Mouse (Mus musculus): ENCODE results near the gene Dab1. TPM values are rescaled to one million over a fixed set of nuclear protein-coding genes. Genes with fewer than 3 reads are reported as not detected.

The Dab1 gene
- polyA plus RNA-seq, 1 experiment, result not detected

DNA sequence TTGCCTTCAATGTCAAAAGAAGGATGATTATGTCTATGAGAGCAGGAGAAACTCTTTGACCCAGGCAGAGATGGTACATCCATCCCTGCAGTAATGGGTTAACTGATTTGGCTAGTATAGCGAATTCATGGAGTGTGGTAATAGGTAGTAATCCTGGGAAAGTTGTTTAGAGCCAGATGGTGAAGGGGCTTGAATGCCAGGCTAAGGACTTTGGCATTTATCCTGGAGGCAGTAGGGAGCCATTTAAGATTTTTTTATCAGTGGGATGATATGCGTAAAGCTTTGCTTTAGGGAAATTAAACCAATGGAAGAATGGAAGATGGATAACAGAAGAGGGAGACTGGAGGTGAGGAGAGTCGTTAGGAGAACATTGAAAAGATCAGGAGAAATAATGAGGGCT lies 669.2 kb downstream of the Dab1 start:
- Histone ChIP-seq H3K4me3 (ENCODE audit: insufficient read depth, low read length) (no peak overlapping the region), H3K4me1 (ENCODE audit: control insufficient read depth, insufficient read depth, low read length) (no peaks in the 10 kb centered on the region), H3K27ac (ENCODE audit: insufficient read depth, low read length) (no peak overlapping the region)
- no peak for TF ChIP-seq POLR2A (IDR thresholded peaks at IDR 0.05; ENCODE audit: low read depth, low read length)
- TF ChIP-seq CTCF (IDR thresholded peaks at IDR 0.05; ENCODE audit: borderline replicate concordance, insufficient read depth, low read length), result no peak

DNA sequence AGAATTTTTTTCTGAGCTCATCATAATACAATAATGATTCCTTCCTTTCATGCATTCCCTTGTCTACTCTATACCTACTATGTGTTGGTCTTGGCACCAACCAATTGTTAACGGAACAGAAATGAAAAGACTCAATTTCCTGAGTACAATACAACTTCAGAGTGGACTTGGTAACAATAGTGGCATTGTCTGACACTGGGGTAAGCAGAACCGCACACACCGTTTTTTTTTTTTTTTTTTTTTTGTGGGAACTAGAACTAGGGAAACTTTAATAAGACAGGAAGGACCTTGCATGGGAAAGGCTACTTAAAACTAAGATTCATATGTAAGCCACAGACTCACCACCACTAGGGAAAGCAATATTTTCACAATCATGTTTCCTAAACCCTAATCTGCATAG lies 682.6 kb downstream of the Dab1 start:
- H3K4me1 ChIP-seq (ENCODE audit: control insufficient read depth, insufficient read depth, low read length), result no peaks in the 10 kb centered on the region
- TF ChIP-seq POLR2A (IDR thresholded peaks at IDR 0.05; ENCODE audit: low read depth, low read length) (no peak), CTCF (IDR thresholded peaks at IDR 0.05; ENCODE audit: borderline replicate concordance, insufficient read depth, low read length) (no peak)
- no peak overlapping the region for H3K4me3 ChIP-seq (ENCODE audit: insufficient read depth, low read length)
- H3K27ac ChIP-seq (ENCODE audit: insufficient read depth, low read length), result no peak overlapping the region

DNA sequence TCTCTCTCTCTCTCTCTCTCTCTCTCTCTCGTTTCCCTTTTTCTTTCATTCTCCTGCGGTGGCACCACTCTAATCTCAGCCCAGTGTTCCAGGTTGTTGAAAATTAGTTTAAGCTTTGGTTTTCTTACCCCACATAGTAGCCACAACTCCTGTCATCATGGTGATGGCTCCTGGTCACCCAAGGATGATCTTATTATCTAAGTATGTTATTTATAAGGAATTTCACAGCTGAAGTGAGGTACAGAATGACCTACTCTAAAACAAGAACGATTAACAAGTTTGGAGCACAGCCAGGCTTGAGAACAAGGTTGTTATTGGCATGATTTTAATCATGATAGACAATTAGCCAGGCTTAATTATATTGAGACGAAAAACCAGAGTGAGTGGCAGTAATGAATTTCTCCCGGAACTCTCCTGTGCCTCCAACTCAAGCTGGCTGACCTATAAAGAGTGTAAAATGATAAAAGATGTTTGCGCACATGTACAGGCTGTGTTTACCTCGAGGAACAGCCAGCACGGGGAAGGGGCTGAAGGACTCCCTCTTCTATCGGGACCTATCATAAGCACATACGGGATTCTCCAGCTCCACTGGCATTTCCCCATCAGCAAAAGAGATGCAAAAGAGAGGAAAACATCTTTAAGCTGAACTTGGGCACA lies 684.0 kb downstream of the Dab1 start:
- TF ChIP-seq POLR2A (IDR thresholded peaks at IDR 0.05; ENCODE audit: low read depth, low read length) (no peak), CTCF (IDR thresholded peaks at IDR 0.05; ENCODE audit: borderline replicate concordance, insufficient read depth, low read length) (no peak)
- H3K4me3 ChIP-seq (ENCODE audit: insufficient read depth, low read length), result no peak overlapping the region
- no peaks in the 10 kb centered on the region for H3K4me1 ChIP-seq (ENCODE audit: control insufficient read depth, insufficient read depth, low read length)
- H3K27ac ChIP-seq (ENCODE audit: insufficient read depth, low read length), result no peak overlapping the region

DNA sequence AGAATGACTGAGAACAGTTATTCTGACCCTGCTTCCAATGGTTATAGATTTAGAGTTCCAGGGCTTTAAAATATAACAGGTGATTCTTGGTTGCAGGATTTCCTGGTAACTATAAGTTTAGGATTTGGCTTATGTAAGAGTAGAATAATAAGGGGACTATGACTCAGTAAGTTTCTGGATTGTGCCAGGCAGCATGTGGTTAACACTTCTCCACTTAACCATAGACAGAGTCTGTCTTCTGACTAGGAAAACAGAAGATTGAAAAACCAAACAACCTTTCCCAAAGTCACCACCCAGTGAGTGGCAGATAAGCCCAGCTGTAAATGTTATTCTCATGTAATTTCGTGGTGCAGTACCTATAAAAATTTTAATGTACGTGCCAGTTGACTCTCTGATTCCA lies 688.6 kb downstream of the Dab1 start:
- H3K4me1 ChIP-seq (ENCODE audit: control insufficient read depth, insufficient read depth, low read length), result no peaks in the 10 kb centered on the region
- TF ChIP-seq POLR2A (IDR thresholded peaks at IDR 0.05; ENCODE audit: low read depth, low read length) (no peak), CTCF (IDR thresholded peaks at IDR 0.05; ENCODE audit: borderline replicate concordance, insufficient read depth, low read length) (no peak)
- H3K4me3 ChIP-seq (ENCODE audit: insufficient read depth, low read length), result no peak overlapping the region
- no peak overlapping the region for H3K27ac ChIP-seq (ENCODE audit: insufficient read depth, low read length)

DNA sequence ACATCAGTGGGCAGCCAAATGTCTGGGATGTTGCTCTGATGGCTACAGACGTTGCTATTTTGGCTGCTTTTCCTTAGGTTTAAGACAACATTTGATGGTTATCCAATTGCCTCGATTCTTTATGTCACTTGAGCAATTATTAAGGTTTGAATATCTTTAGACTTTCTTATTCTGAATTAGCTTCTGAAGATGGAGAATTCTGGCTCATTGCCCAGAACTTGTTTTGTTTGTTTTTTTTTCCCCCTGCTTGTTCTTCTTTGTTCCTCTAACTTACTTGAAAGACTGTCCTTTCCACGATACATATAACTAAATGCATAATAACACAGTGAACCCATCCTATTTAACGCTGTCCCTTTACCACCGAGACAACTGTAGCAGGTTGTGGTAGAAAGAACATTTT lies 707.1 kb downstream of the Dab1 start:
- TF ChIP-seq CTCF (IDR thresholded peaks at IDR 0.05; ENCODE audit: borderline replicate concordance, insufficient read depth, low read length), result no peak
- TF ChIP-seq POLR2A (IDR thresholded peaks at IDR 0.05; ENCODE audit: low read depth, low read length), result no peak
- no peak overlapping the region for H3K27ac ChIP-seq (ENCODE audit: insufficient read depth, low read length)
- H3K4me3 ChIP-seq (ENCODE audit: insufficient read depth, low read length), result no peak overlapping the region
- no peaks in the 10 kb centered on the region for H3K4me1 ChIP-seq (ENCODE audit: control insufficient read depth, insufficient read depth, low read length)

DNA sequence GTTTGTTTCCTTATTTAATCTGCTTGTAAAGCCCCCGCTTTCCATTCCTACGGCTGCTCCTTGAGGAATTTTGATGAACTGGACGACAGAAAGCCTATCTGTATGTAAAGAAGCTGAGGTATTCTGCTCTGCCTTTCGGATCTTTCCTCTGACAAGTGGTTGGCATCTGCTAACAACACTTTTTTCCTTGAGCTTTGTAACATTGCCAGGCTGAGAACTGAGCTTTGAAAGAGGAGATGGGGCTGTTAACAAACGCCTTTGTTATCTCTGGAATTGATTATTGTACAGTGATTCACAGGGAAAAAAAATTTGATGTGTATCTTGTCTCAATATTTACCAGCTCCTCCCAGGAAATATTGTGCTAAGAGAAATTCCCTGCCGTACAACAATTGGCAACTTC lies 712.7 kb downstream of the Dab1 start:
- H3K27ac ChIP-seq (ENCODE audit: insufficient read depth, low read length), result no peak overlapping the region
- no peak for TF ChIP-seq POLR2A (IDR thresholded peaks at IDR 0.05; ENCODE audit: low read depth, low read length)
- TF ChIP-seq CTCF (IDR thresholded peaks at IDR 0.05; ENCODE audit: borderline replicate concordance, insufficient read depth, low read length), result no peak
- no peaks in the 10 kb centered on the region for H3K4me1 ChIP-seq (ENCODE audit: control insufficient read depth, insufficient read depth, low read length)
- no peak overlapping the region for H3K4me3 ChIP-seq (ENCODE audit: insufficient read depth, low read length)

DNA sequence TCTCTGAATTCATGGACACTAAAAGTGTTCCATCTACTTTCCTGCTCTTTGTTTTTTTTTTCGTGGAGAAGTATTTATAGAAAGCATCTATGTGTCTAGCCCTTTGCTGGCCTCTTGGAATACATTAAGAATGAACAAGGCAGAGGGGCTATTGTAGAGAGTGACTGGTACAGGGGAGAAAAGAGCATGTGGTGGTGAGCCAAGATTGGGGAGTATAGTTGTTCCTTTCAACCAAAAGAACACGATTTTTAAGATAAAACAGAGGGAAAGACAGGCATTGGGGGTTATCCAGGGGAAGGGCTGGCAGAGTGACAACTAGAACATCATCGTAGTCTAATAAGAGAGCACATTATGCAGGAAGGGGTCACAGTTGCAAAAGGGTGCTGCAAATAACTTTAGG lies 713.2 kb downstream of the Dab1 start:
- H3K4me1 ChIP-seq (ENCODE audit: control insufficient read depth, insufficient read depth, low read length), result no peaks in the 10 kb centered on the region
- H3K4me3 ChIP-seq (ENCODE audit: insufficient read depth, low read length), result no peak overlapping the region
- H3K27ac ChIP-seq (ENCODE audit: insufficient read depth, low read length), result no peak overlapping the region
- TF ChIP-seq CTCF (IDR thresholded peaks at IDR 0.05; ENCODE audit: borderline replicate concordance, insufficient read depth, low read length), result no peak
- TF ChIP-seq POLR2A (IDR thresholded peaks at IDR 0.05; ENCODE audit: low read depth, low read length), result no peak

DNA sequence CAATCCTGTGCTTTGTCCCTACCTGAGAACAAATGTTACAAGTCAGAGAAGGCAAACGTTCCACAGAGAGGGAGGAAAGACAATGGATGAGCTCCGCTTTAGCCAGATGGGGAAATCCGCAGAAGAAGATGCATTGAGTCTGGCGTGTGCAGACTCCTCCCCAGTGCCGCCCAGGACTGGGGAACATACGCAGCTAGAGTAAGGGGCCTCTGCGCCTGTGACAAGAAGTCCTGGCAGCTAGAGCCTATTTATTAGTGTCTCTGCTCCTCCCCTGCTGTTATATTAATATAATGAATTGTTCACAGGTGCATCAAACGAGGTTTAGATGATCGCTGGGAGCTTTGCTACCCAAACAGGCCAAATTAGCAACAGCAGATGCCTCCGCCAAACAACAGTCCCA lies 718.1 kb downstream of the Dab1 start:
- TF ChIP-seq POLR2A (IDR thresholded peaks at IDR 0.05; ENCODE audit: low read depth, low read length) (no peak), CTCF (IDR thresholded peaks at IDR 0.05; ENCODE audit: borderline replicate concordance, insufficient read depth, low read length) (no peak)
- Histone ChIP-seq H3K27ac (ENCODE audit: insufficient read depth, low read length) (no peak overlapping the region), H3K4me1 (ENCODE audit: control insufficient read depth, insufficient read depth, low read length) (no peaks in the 10 kb centered on the region), H3K4me3 (ENCODE audit: insufficient read depth, low read length) (no peak overlapping the region)

DNA sequence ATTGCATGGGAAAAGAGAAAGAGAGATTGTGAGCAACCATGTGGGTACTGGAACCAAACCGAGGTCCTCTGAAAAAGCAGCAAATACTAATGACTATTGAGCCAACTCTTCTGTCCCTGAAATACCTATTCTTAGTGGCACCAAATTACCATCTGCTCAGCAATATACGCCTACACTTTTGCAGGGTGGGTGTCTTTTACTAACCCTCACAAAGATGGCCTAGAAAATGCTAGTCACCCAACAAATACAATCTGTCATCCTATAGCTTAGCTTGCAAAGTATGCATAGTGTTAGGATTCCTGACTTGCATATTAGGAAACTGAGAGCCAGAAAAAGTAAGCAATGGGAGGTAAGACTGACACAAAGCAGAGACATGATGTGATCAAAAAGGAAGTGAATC lies 719.2 kb downstream of the Dab1 start:
- H3K27ac ChIP-seq (ENCODE audit: insufficient read depth, low read length), result no peak overlapping the region
- no peak for TF ChIP-seq POLR2A (IDR thresholded peaks at IDR 0.05; ENCODE audit: low read depth, low read length)
- TF ChIP-seq CTCF (IDR thresholded peaks at IDR 0.05; ENCODE audit: borderline replicate concordance, insufficient read depth, low read length), result no peak
- no peaks in the 10 kb centered on the region for H3K4me1 ChIP-seq (ENCODE audit: control insufficient read depth, insufficient read depth, low read length)
- H3K4me3 ChIP-seq (ENCODE audit: insufficient read depth, low read length), result no peak overlapping the region

DNA sequence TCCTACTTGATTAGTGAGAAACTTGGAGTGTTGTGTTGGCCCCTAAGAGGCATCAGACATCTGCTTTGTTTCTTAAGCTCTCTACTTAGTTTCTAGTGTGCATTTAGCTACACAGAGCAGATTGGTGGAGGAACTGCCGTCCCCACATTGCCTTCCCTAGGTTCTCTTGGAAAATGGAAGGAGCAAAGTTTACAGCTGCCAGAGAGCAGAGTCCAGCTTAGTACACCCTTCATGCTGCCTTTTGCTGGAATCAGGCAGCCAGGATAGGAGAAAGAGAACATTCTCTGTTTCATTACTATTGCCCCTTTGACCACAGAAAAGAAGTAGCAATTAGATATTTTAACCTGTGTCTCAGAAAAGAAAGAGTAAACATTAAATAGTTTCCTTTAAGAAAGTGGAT lies 742.2 kb downstream of the Dab1 start:
- H3K4me3 ChIP-seq (ENCODE audit: insufficient read depth, low read length), result no peak overlapping the region
- no peak overlapping the region for H3K27ac ChIP-seq (ENCODE audit: insufficient read depth, low read length)
- no peak for TF ChIP-seq POLR2A (IDR thresholded peaks at IDR 0.05; ENCODE audit: low read depth, low read length)
- TF ChIP-seq CTCF (IDR thresholded peaks at IDR 0.05; ENCODE audit: borderline replicate concordance, insufficient read depth, low read length), result no peak
- no peaks in the 10 kb centered on the region for H3K4me1 ChIP-seq (ENCODE audit: control insufficient read depth, insufficient read depth, low read length)

DNA sequence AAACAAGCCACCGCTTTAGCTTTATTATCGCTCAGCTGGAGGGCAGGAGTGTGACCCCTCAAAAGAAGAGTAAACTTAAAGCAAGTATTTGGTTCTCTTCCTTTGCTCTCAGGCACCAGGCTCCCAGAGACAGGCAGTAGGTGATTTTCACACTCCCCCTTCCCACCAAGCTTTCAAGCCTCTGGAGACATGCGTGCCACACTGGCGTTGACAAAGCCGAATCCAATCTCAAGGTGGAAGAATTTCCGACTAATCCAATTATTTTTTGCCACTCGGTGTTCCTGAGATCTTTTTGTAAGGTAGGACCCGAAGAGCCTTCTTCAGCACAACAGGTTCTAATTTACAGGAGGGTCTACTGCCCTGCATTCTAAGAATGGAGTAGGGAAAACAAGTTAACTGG lies 747.3 kb downstream of the Dab1 start:
- no peaks in the 10 kb centered on the region for H3K4me1 ChIP-seq (ENCODE audit: control insufficient read depth, insufficient read depth, low read length)
- no peak overlapping the region for H3K4me3 ChIP-seq (ENCODE audit: insufficient read depth, low read length)
- TF ChIP-seq CTCF (IDR thresholded peaks at IDR 0.05; ENCODE audit: borderline replicate concordance, insufficient read depth, low read length) (no peak), POLR2A (IDR thresholded peaks at IDR 0.05; ENCODE audit: low read depth, low read length) (no peak)

More for the DNA sequence above, 747.3 kb downstream of the Dab1 start:
- H3K27ac ChIP-seq (ENCODE audit: insufficient read depth, low read length), result no peak overlapping the region

Measured in embryonic fibroblast, embryonic 13.5 days (primary cell).